Mouse (Mus musculus) megakaryocyte, embryonic 14.5 days (primary cell): ENCODE data around the gene Shisal2b.

Source experiments
- FLI1 ChIP-seq: IDR thresholded peaks from 2 replicates; pipeline ENCODE4 v1.6.1; 2012; ENCODE audit warnings: low read length, inconsistent platforms, mixed read lengths
- GATA1 ChIP-seq: IDR thresholded peaks from 3 replicates; pipeline ENCODE4 v1.6.1; 2012; ENCODE audit warnings: mixed read lengths, low read length, inconsistent platforms, borderline replicate concordance

- no peak for TF ChIP-seq GATA1
- TF ChIP-seq FLI1 = no peak
Observed at GRCm38 (mm10) chr13:104843295-104844089, 20.2 kb downstream of the Shisal2b start.
